Mouse (Mus musculus) ZHBTc4 (cell line): Measurements from ENCODE around the gene Rdh13.

ENCODE experiments used
- DNase-seq: peaks from one replicate; pipeline ENCODE4 v3.0.0-alpha.2; 2011; ENCODE audit warnings: low read depth, low spot score

Rdh13 gene

GRCm38 (mm10) chr7:4445216-4445791 is at the start of gene Rdh13:
Gene Rdh13, minus strand, starts transcription at chr7:4445649.
- DNase-seq: peak; percentile 96

GRCm38 (mm10) chr7:4493991-4494390 is 48.5 kb upstream of the Rdh13 start:
- no peak for DNase-seq

- DNase-seq: no peak
Observed at GRCm38 (mm10) chr7:4492284-4493224, 47.1 kb upstream of the Rdh13 start.

GRCm38 (mm10) chr7:4491308-4491707 is 45.9 kb upstream of the Rdh13 start:
- no peak for DNase-seq

GRCm38 (mm10) chr7:4482281-4482680 is 36.8 kb upstream of the Rdh13 start:
- DNase-seq: no peak

- peak; percentile 83 for DNase-seq
Observed at GRCm38 (mm10) chr7:4479674-4480073, 34.2 kb upstream of the Rdh13 start.

- no peak for DNase-seq
Observed at GRCm38 (mm10) chr7:4478796-4479291, 33.4 kb upstream of the Rdh13 start.

GRCm38 (mm10) chr7:4478021-4478795 is 32.8 kb upstream of the Rdh13 start:
- peak; percentile 97 for DNase-seq

- DNase-seq: no peak
Observed at GRCm38 (mm10) chr7:4473940-4474339, 28.5 kb upstream of the Rdh13 start.

- DNase-seq: peak; percentile 88
Observed at GRCm38 (mm10) chr7:4471179-4471555, 25.7 kb upstream of the Rdh13 start.

GRCm38 (mm10) chr7:4470275-4471178 is 25.1 kb upstream of the Rdh13 start:
- peak; percentile 90 for DNase-seq

- no peak for DNase-seq
Observed at GRCm38 (mm10) chr7:4467801-4468200, 22.4 kb upstream of the Rdh13 start.

GRCm38 (mm10) chr7:4464194-4464824 is 18.9 kb upstream of the Rdh13 start:
- DNase-seq: no peak

GRCm38 (mm10) chr7:4460576-4461434 is 15.4 kb upstream of the Rdh13 start, which contains the start of gene Eps8l1:
Gene Eps8l1, plus strand, starts transcription at chr7:4460674.
- DNase-seq: no peak

GRCm38 (mm10) chr7:4452644-4453043 is 7.2 kb upstream of the Rdh13 start:
- DNase-seq: peak; percentile 46

GRCm38 (mm10) chr7:4449211-4449610 is 3.8 kb upstream of the Rdh13 start:
- DNase-seq: no peak

- DNase-seq: no peak
Observed at GRCm38 (mm10) chr7:4448439-4448838, 3.0 kb upstream of the Rdh13 start.

GRCm38 (mm10) chr7:4447138-4447537 is 1.7 kb upstream of the Rdh13 start:
- peak; percentile 59 for DNase-seq

- no peak for DNase-seq
Observed at GRCm38 (mm10) chr7:4440549-4440948, 4.9 kb downstream of the Rdh13 start.
